Mouse (Mus musculus) mouse embryonic stem cell (cell line): ENCODE measurements at regions not wholly inside any gene's neighbourhood (a gene's known extent, or its start where the extent isn't known, plus 50 kb on each side); places are given as distances from the start of the nearest gene placed in this dataset.
"Not testable (repeated sequence)": the region's sequence is repeated elsewhere in the genome, so short reads cannot be mapped to it uniquely, and the experiment has no call there.

Experiments
- in situ Hi-C, 2 experiments: fragments of 300-500 bp; cut with MboI; formaldehyde crosslinking; loops; 1 replicate in 1 of 2; 3 replicates in 1 of 2; pipeline ENCODE4 v1.14.3; 2019 to 2020; ENCODE audit warnings: low sequenced_read_pairs in 2 of 2, low pct_unique_long_range_greater_than_20kb in 1 of 2, mixed read lengths in 1 of 2; ENCODE audit not compliant: unreplicated experiment in 1 of 2

DNA sequence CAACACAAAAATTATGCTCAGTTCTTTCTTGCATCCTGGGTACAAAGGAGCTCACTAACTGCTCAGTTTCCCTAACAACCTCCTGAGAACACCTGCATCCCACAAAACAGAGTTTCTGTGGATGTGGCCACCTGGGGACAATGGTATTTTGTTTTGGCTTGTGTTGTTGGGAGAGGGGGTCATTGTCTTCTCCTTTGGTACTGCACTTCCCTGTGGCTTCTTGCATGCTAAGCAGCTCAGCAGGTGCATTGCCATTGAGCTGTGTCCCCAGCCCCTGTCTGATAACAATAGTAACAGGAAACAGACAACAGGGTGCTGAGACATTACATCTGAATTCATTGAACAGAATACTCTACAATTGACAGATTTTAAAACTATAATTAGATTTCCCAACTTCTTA is 151.6 kb upstream of the Gcfc2 start:
- in situ Hi-C loops, result loop anchor here in 1 of 2 experiments (25.0 kb wide), 1 partner anchor 385 kb away; no protein-coding TSS in a partner anchor

- in situ Hi-C loops, result no loop called here
Measured at GRCm38 (mm10) chr6:81782131-81782530, 141.3 kb upstream of the Gcfc2 start.

DNA sequence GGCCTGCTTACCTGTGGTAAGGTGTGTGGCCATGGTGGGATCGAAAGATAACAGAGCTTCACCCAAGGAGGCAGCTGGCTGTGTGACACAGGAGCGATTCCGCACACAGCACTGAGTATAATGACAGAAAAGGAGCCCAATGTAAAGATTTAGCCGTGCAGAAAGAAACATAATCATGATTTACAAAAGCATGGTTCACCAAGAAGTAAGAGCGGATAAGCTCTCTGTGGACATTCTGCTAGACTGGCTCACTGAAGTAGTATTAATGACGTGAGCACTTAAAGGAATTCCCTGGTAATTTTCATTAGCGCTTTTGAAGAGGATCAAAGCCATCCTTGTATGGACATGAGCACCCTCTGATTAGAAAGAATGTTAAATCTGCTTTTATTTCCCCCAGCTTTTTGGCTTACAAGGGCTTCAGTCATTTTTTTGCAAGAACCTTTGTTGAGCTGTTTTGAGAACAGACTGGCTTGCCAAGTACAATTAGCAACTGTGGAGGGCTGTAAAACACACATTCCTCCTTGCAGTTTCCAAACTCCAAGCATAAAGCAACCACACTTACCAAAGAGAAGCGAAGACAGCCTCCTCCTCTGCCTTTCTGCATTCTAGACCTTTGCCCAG is 140.5 kb upstream of the Gcfc2 start:
- in situ Hi-C loops, result no loop called here

DNA sequence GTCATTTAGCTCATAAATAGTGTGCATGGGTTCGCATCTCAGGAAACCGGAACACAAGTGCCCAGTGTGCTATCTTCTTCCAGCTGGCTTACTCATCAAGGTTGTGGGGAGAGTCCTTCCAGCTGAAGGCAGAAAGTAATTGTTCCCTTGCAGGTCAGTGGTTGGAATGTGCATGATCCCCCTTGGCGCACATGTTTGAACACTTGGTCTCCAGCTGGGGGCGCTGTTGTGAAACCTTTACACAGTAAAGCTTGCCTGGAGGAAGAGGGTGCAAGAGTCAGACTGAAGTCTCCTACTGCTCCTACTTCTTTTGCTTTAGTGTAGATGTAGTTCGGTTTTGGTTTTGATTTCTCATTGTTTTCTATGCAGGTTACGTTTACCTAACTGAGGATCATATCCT is 128.2 kb upstream of the Gcfc2 start:
- in situ Hi-C loops, result no loop called here

- in situ Hi-C loops, result loop anchor here in 1 of 2 experiments (25.0 kb wide), 1 partner anchor 714 kb away; no protein-coding TSS in a partner anchor
Measured at GRCm38 (mm10) chr6:81800822-81801221, 122.6 kb upstream of the Gcfc2 start.

- in situ Hi-C loops, result loop anchor here in 1 of 2 experiments (25.0 kb wide), 1 partner anchor 715 kb away; no protein-coding TSS in a partner anchor
Measured at GRCm38 (mm10) chr6:81801804-81802203, 121.7 kb upstream of the Gcfc2 start.

DNA sequence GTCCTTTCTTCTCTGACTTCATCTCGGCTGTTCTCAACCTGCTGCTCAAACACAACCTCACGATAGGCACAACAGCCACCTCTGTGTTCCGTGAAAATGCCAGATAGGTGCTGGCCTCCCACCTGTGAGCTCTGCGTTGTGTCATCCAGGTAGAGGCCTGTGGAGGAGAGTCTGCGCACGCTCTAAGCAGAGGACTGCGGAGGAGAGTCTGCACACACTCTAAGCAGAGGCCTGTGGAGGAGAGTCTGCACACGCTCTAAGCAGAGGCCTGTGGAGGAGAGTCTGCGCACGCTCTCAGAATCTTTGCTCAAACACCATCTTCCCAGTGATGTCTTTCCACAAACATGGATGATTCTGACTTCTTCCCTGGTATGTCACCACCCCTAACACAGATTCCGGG is 117.5 kb upstream of the Gcfc2 start:
- in situ Hi-C loops, result loop anchor here in 1 of 2 experiments (25.0 kb wide), 1 partner anchor 719 kb away; no protein-coding TSS in a partner anchor

- in situ Hi-C loops, result loop anchor here in 1 of 2 experiments (25.0 kb wide), 1 partner anchor 721 kb away; no protein-coding TSS in a partner anchor
Measured at GRCm38 (mm10) chr6:81808712-81809111, 114.8 kb upstream of the Gcfc2 start.

GRCm38 (mm10) chr6:81815248-81815961 is 108.1 kb upstream of the Gcfc2 start:
- in situ Hi-C loops, result loop anchor here in 1 of 2 experiments (25.0 kb wide), 1 partner anchor 728 kb away; no protein-coding TSS in a partner anchor

DNA sequence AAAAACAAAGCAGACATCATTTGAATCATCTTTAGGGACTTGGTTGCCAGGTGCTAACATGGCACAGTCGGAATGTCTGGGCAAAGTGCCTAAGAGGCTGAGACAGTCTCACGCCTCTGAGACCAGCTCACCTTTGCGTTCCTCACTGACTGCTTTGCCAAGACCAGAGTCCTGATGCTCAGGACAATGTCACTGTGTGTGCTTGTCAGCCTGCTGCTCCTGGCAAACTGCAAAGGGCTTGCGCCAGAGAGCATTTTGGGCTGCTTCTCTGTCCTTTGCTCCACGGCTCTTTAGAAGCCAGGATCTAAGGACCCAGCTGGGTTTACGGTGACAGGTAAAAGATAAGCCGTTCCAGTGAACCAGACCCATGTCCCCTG is 107.5 kb upstream of the Gcfc2 start:
- in situ Hi-C loops, result loop anchor here in 1 of 2 experiments (25.0 kb wide), 1 partner anchor 729 kb away; no protein-coding TSS in a partner anchor

- in situ Hi-C loops, result loop anchor here in 1 of 2 experiments (25.0 kb wide), 1 partner anchor 730 kb away; no protein-coding TSS in a partner anchor
Measured at GRCm38 (mm10) chr6:81817050-81817827, 106.2 kb upstream of the Gcfc2 start.

DNA sequence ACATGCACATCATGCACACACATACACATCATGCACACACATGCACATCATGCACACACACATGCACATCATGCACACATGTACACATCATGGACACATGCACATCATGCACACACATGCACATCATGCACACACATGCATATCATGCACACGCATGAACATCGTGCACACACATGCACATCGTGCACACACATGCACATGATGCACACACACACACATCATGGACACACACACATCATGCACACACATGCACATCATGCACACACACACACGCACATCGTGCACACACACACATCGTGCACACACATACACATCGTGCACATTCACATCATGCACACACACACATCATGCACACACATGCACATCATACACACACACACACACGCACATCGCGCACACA is 104.9 kb upstream of the Gcfc2 start:
- in situ Hi-C loops, result loop anchor here in 1 of 2 experiments (25.0 kb wide), 1 partner anchor 731 kb away; no protein-coding TSS in a partner anchor

DNA sequence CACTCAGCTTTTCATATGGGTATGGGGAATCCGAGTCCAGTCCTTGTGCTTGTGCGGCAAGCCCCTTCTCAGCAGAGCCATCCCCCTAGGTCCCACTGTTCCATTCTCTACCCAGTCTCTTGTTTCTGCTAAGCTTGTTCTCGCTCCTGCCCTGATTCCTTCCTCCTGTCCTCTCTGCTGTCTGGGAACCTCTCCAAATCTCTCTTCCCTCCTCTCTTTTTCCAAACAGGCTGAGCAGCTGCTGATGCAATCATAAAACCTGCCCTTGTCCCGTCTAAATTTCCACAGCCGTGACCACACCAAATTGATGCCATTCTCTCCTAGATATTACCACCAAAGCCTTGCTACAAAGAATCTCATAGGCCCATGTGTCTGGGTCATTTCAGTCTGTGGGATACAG is 103.4 kb upstream of the Gcfc2 start:
- in situ Hi-C loops, result loop anchor here in 1 of 2 experiments (25.0 kb wide), 1 partner anchor 733 kb away; no protein-coding TSS in a partner anchor

- in situ Hi-C loops, result no loop called here
Measured at GRCm38 (mm10) chr6:81839474-81840153, 83.9 kb upstream of the Gcfc2 start.

DNA sequence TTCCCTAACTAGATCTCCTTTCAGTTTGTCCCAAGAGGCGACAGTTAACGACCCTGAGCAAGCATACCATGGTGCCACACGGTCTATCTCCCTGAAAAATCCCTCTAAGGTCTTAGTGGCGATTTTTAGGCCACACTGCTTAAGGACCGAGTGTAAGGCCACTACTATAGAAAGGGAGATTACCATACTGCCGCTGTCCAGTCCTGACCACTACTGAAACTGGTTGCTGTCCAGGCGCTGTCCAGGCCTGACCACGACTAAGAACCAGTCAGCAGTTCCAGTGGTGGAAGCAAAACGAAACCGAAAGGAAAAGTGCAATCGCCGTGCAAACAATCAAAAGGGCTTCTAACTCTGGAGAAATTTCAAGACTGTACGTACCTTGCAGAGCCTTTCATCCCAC is 55.3 kb upstream of the Gcfc2 start:
- in situ Hi-C loops, result not testable (repeated sequence)
